Mouse (Mus musculus) liver, postnatal 0 days (tissue): Measurements from ENCODE around the gene Hspg2. TPM values are rescaled to one million over a fixed set of nuclear protein-coding genes. Genes with fewer than 3 reads are reported as not detected.
A peak's percentile ranks its signal among the peaks of the same experiment; 100 is the strongest.

Experiments
- ATAC-seq: fragments of 200-750 bp; cut with Nextera tagmentation; 2 replicates; pipeline ENCODE4 v1.8.0; 2017; ENCODE audit warnings: mild to moderate bottlenecking, moderate library complexity
- DNase-seq: peaks from one replicate; pipeline ENCODE4 v3.0.0-alpha.2; 2016
- H3K27ac ChIP-seq: fragments of 300-500 bp; sonication (generic); 2 replicates; pipeline ENCODE4 v1.5.1; 2014; ENCODE audit warnings: antibody characterized with exemption, moderate library complexity, mild to moderate bottlenecking, low read depth
- H3K27me3 ChIP-seq: fragments of 300-500 bp; sonication (generic); 2 replicates; pipeline ENCODE4 v1.6.1; 2014; ENCODE audit warnings: low read length, control low read depth, mixed read lengths; ENCODE audit not compliant: insufficient read depth
- H3K36me3 ChIP-seq: fragments of 300-500 bp; sonication (generic); replicated peaks from 2 replicates; pipeline ENCODE4 v1.6.1; 2014; ENCODE audit warnings: mild to moderate bottlenecking, control low read depth, low read length, moderate library complexity, mixed read lengths; ENCODE audit not compliant: insufficient read depth
- H3K4me1 ChIP-seq: fragments of 300-500 bp; sonication (generic); 2 replicates; pipeline ENCODE4 v1.6.1; 2014; ENCODE audit warnings: antibody characterized with exemption, mild to moderate bottlenecking, control low read depth; ENCODE audit not compliant: insufficient read depth
- H3K4me2 ChIP-seq: fragments of 300-500 bp; sonication (generic); 2 replicates; pipeline ENCODE4 v1.6.1; 2014; ENCODE audit warnings: low read depth, mild to moderate bottlenecking, low read length, moderate library complexity, mixed read lengths
- H3K4me3 ChIP-seq: fragments of 300-500 bp; sonication (generic); 2 replicates; pipeline ENCODE4 v1.5.1; 2014; ENCODE audit warnings: low read depth, low read length
- H3K9ac ChIP-seq: fragments of 300-500 bp; sonication (generic); replicated peaks from 2 replicates; pipeline ENCODE4 v1.6.1; 2014; ENCODE audit warnings: mild to moderate bottlenecking, moderate library complexity
- H3K9me3 ChIP-seq: fragments of 300-500 bp; sonication (generic); 2 replicates; pipeline ENCODE4 v1.6.1; 2016; ENCODE audit warnings: mild to moderate bottlenecking, control low read depth, low read length, mixed read lengths
- CTCF ChIP-seq: sonication (generic); IDR thresholded peaks from 2 replicates; pipeline ENCODE4 v1.5.1; 2016; ENCODE audit warnings: antibody characterized with exemption, low read depth
- EP300 ChIP-seq: IDR thresholded peaks from 2 replicates; pipeline ENCODE4 v1.6.1; 2016; ENCODE audit warnings: antibody characterized with exemption, low read depth, mild to moderate bottlenecking
- WGBS: fragments of 180-500 bp; shearing (Covaris S2); extraction: QIAGEN DNeasy Blood & Tissue Kit; methylation state at CpG from one replicate; pipeline ENCODE4 v1.1.7; 2014; ENCODE audit not compliant: insufficient replicate concordance; 5-methylcytosine and 5-hydroxymethylcytosine counted together
- polyA plus RNA-seq: library from polyadenylated mRNA; unstranded; fragments of >200 nt; fragmentation: Nextera tagmentation; extraction: Ambion mirVana; gene quantifications from 2 replicates; pipeline ENCODE4 v1.2.1, GENCODE M21; 2015

The Hspg2 gene
- polyA plus RNA-seq, 1 experiment from 2014 or later: 5.1 TPM

- peak; percentile 12; the same call in 1 of the 2 replicates for ATAC-seq
- H3K9ac ChIP-seq: no peak overlapping the region
- H3K4me1 ChIP-seq: peaks cover 13% of the 10 kb centered on the region
- peak overlapping the region; percentile 93; the same call in 1 of the 2 replicates for H3K4me2 ChIP-seq
- DNase-seq: no peak
- WGBS: 68% methylated on average over 9 of the region's 9 CpGs
- H3K36me3 ChIP-seq: no peaks in the 10 kb centered on the region
- H3K27ac ChIP-seq: peak overlapping the region; percentile 39; the same call in 1 of the 2 replicates
- H3K4me3 ChIP-seq: no peak overlapping the region
- H3K27me3 ChIP-seq: 0 out of 2 replicates have a peak, but pooled peaks cover 2% of the 10 kb centered on the region
- H3K9me3 ChIP-seq: no peaks in the 10 kb centered on the region
- no peak for TF ChIP-seq EP300
- no peak for TF ChIP-seq CTCF
These were observed 2.2 kb downstream of the Hspg2 start for GRCm38 (mm10) chr4:137470701-137471317.

- Histone ChIP-seq H3K27me3 (0 out of 2 replicates have a peak, but pooled peaks cover 2% of the 10 kb centered on the region), H3K4me1 (peaks cover 18% of the 10 kb centered on the region), H3K4me2 (no peak overlapping the region), H3K27ac (peak overlapping the region; percentile 60; the same call in 1 of the 2 replicates), H3K4me3 (no peak overlapping the region), H3K9ac (no peak overlapping the region), H3K9me3 (no peaks in the 10 kb centered on the region), H3K36me3 (no peaks in the 10 kb centered on the region)
- TF ChIP-seq EP300 (no peak), CTCF (no peak)
- WGBS: 64% methylated on average over 8 of the region's 8 CpGs
- DNase-seq (no peak), ATAC-seq (no peak)
These were observed 2.8 kb downstream of the Hspg2 start for GRCm38 (mm10) chr4:137471326-137471725.

DNA sequence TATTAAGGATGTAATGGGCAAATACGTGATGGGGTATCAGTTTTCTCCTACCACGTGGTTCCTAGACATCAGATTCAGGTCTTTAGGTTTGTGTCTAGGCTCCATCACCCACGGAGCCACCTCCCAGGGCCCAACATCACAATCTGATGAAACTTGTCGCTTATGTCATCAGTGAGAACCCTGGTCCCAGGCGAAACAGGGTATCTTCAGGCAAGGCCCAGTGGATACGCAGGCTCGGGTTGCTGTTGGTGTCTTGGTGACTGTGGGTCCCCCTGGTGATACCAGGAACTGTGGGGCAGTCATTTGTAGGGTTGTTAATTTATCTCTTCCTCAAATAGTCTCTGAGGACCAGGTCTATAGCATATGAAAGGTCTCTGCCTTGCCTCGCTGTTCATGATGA is 4.7 kb downstream of the Hspg2 start:
- no peak overlapping the region for H3K4me2 ChIP-seq
- 68% methylated on average over 8 of the region's 8 CpGs for WGBS

DNA sequence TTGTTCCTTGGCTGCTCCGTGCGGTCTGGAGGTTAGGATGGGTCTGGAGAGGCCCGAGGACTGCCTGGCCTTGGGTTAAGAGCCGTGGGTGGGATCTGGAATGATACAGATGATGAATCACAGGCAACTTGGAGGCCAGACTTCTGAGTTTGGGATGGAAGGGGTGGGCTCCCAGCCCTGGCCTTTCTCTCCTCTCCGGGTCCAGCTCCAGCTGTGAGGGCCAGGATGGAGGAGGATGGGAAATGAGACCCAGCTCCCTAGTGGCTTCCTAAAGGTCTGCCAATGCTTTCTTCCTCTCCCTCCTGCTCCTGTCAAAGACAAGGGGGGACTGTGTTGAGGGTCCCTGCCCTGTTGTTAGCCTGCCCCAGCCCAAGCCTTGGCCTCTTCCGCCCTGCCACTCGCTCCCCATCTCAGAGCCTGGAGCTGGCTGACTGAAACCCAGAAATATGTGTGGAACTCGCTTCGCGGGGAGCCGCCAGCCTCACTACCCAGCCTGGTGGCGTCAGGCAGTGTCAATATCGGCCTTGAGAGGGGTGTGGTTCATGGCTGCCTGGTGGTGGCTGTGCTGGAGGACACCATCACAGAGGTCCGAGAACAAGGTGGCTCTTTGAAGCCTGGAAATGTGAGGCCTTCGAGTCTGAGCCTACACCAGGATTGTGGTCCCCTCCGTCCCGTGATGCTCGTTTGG is 5.3 kb downstream of the Hspg2 start:
- no peak for ATAC-seq
- Histone ChIP-seq H3K4me2 (no peak overlapping the region), H3K27me3 (0 out of 2 replicates have a peak, but pooled peaks cover under 1% of the 10 kb centered on the region), H3K9ac (no peak overlapping the region), H3K4me1 (peaks cover 27% of the 10 kb centered on the region), H3K36me3 (no peaks in the 10 kb centered on the region), H3K27ac (0 out of 2 replicates have a peak overlapping the region, but pooled peaks have one; percentile 3), H3K4me3 (no peak overlapping the region), H3K9me3 (no peaks in the 10 kb centered on the region)
- DNase-seq: no peak
- TF ChIP-seq EP300: no peak
- TF ChIP-seq CTCF: no peak
- 64% methylated on average over 18 of the region's 18 CpGs for WGBS

More for the DNA sequence above, 4.7 kb downstream of the Hspg2 start:
- ATAC-seq (no peak), DNase-seq (no peak)
- no peak overlapping the region for H3K4me3 ChIP-seq
- no peaks in the 10 kb centered on the region for H3K9me3 ChIP-seq
- no peak overlapping the region for H3K9ac ChIP-seq
- H3K4me1 ChIP-seq: peaks cover 28% of the 10 kb centered on the region
- 0 out of 2 replicates have a peak, but pooled peaks cover 2% of the 10 kb centered on the region for H3K27me3 ChIP-seq
- H3K36me3 ChIP-seq: no peaks in the 10 kb centered on the region
- H3K27ac ChIP-seq: 0 out of 2 replicates have a peak overlapping the region, but pooled peaks have one; percentile 3
- TF ChIP-seq CTCF (no peak), EP300 (no peak)

GRCm38 (mm10) chr4:137474694-137475093 is 6.1 kb downstream of the Hspg2 start:
- no peak overlapping the region for H3K4me2 ChIP-seq
- H3K4me1 ChIP-seq: peaks cover 31% of the 10 kb centered on the region
- TF ChIP-seq EP300: no peak
- no peak for TF ChIP-seq CTCF
- no peak for ATAC-seq
- H3K9me3 ChIP-seq: no peaks in the 10 kb centered on the region
- no peak overlapping the region for H3K4me3 ChIP-seq
- no peaks in the 10 kb centered on the region for H3K36me3 ChIP-seq
- H3K9ac ChIP-seq: no peak overlapping the region
- no peak overlapping the region for H3K27ac ChIP-seq
- 83% methylated on average over 7 of the region's 7 CpGs for WGBS
- H3K27me3 ChIP-seq: no peaks in the 10 kb centered on the region
- DNase-seq: no peak

GRCm38 (mm10) chr4:137475271-137476050 is 6.9 kb downstream of the Hspg2 start:
- no peak overlapping the region for H3K4me2 ChIP-seq
- 0 out of 2 replicates have a peak overlapping the region, but pooled peaks have one; percentile 16 for H3K27ac ChIP-seq

More at GRCm38 (mm10) chr4:137475271-137476050, 6.9 kb downstream of the Hspg2 start:
- H3K27me3 ChIP-seq: no peaks in the 10 kb centered on the region
- H3K9ac ChIP-seq: no peak overlapping the region
- DNase-seq: no peak
- no peaks in the 10 kb centered on the region for H3K36me3 ChIP-seq
- ATAC-seq: no peak
- WGBS: 60% methylated on average over 13 of the region's 13 CpGs
- peaks cover 32% of the 10 kb centered on the region for H3K4me1 ChIP-seq
- no peaks in the 10 kb centered on the region for H3K9me3 ChIP-seq
- TF ChIP-seq CTCF (no peak), EP300 (no peak)
- no peak overlapping the region for H3K4me3 ChIP-seq
